Mouse (Mus musculus): Measurements from ENCODE around the gene Tmem217.

- no peak for TF ChIP-seq REST (IDR thresholded peaks at IDR 0.05; ENCODE audit: insufficient read depth, insufficient read length)
- no peak for TF ChIP-seq POLR2A (IDR thresholded peaks at IDR 0.05; ENCODE audit: insufficient read length, low read depth)
- TF ChIP-seq MAX (IDR thresholded peaks at IDR 0.05; ENCODE audit: low read depth): no peak
- no peak for TF ChIP-seq MYOG (IDR thresholded peaks at IDR 0.05; ENCODE audit: control insufficient read depth in 1 of 3, insufficient read depth in 1 of 3, insufficient read length in 2 of 3, low read depth in 2 of 3)
- no peak for TF ChIP-seq MYOD1 (IDR thresholded peaks at IDR 0.05; ENCODE audit: control insufficient read depth in 1 of 3, insufficient read length in 2 of 3, low read depth in 2 of 3)
- TF ChIP-seq E2F4 (IDR thresholded peaks at IDR 0.05; ENCODE audit: insufficient read depth): no peak
- no peak for TF ChIP-seq POLR2AphosphoS2 (IDR thresholded peaks at IDR 0.05; ENCODE audit: insufficient read length, low read depth)
Observed at GRCm38 (mm10) chr17:29528568-29529187, 23.5 kb downstream of the Tmem217 start.

Measured in myocyte (in vitro differentiated cells).